ENCODE assay signal across 13 mouse cellular contexts in genomic region chr5:142477866-142478615, GRCm38 (mm10). TPM values are rescaled to one million over a fixed set of nuclear protein-coding genes. Genes with fewer than 3 reads are reported as not detected.
DNase-seq lines count a peak whose midpoint lies in the region; ATAC-seq and TF ChIP-seq lines count a peak whose summit lies in the region.
"Had no signal": no experiment of that assay in that cellular context is flagged by ENCODE, and none has a peak within 500 bp of the region (broad histone marks: within the 10 kb centered on the region; RNA-seq: fewer than 3 reads in every experiment).

No protein-coding gene starts in this region.

- no peak for TF ChIP-seq EP300 in stomach, postnatal 0 days (optimal IDR thresholded peaks at IDR 0.05)

- no peak overlapping the region for H3K27ac ChIP-seq in intestine, embryonic 15.5 days
- no peak overlapping the region for H3K27ac ChIP-seq in intestine, postnatal 0 days (ENCODE audit: low read depth, low read length)
- H3K27ac ChIP-seq in neural tube, embryonic 14.5 days (ENCODE audit: low read depth, low read length) = no peak overlapping the region
- H3K27ac ChIP-seq in stomach, postnatal 0 days (replicated peaks) = no peak overlapping the region

- H3K27me3 ChIP-seq in intestine, embryonic 15.5 days (replicated peaks) = no peaks in the 10 kb centered on the region
- H3K27me3 ChIP-seq in intestine, postnatal 0 days (replicated peaks; ENCODE audit: control insufficient read depth, insufficient read depth, low read length) = no peaks in the 10 kb centered on the region
- H3K27me3 ChIP-seq in neural tube, embryonic 14.5 days (ENCODE audit: control insufficient read depth, insufficient read depth, low read length) = no peaks in the 10 kb centered on the region
- H3K27me3 ChIP-seq in stomach, postnatal 0 days (ENCODE audit: control insufficient read depth, insufficient read depth, low read length) = no peaks in the 10 kb centered on the region
- H3K27me3 ChIP-seq: Patski had no signal

- peak; percentile 49 to 53 for DNase-seq in adrenal gland, postnatal 36 days
- DNase-seq in adrenal gland, postnatal 4 days (ENCODE audit: low spot score in 2 of 2) = no peak
- DNase-seq in neural tube, embryonic 10.5 days (ENCODE audit: extremely low spot score, low spot score) = no peak
- no peak for DNase-seq in stomach, postnatal 0 days (ENCODE audit: low spot score)

- TF ChIP-seq CTCF in intestine, postnatal 0 days (IDR thresholded peaks at IDR 0.05; ENCODE audit: low read depth) = no peak
- TF ChIP-seq CTCF in stomach, postnatal 0 days (IDR thresholded peaks at IDR 0.05; ENCODE audit: low read depth) = no peak

- ATAC-seq in intestine, embryonic 15.5 days = 0 out of 2 replicates have a peak, but pooled peaks have one; percentile 19
- no peak for ATAC-seq in intestine, postnatal 0 days
- ATAC-seq in neural tube, embryonic 14.5 days (ENCODE audit: low read depth) = no peak
- ATAC-seq in stomach, postnatal 0 days (ENCODE audit: low FRiP score, low TSS enrichment) = 0 out of 2 replicates have a peak, but pooled peaks have one; percentile 6
- no peak for ATAC-seq in monocyte, adult 5-6 weeks (replicated peaks; ENCODE audit: insufficient number of reproducible peaks, low FRiP score, low TSS enrichment, poor library complexity, severe bottlenecking)

- no peak overlapping the region for H3K9ac ChIP-seq in intestine, embryonic 15.5 days
- H3K9ac ChIP-seq in intestine, postnatal 0 days (ENCODE audit: low read depth, low read length) = no peak overlapping the region
- H3K9ac ChIP-seq in neural tube, embryonic 14.5 days (replicated peaks; ENCODE audit: low read depth, low read length) = 0 out of 2 replicates have a peak overlapping the region, but pooled peaks have one; percentile 21
- H3K9ac ChIP-seq in stomach, postnatal 0 days (ENCODE audit: low read length) = no peak overlapping the region

- no peaks in the 10 kb centered on the region for H3K9me3 ChIP-seq in intestine, embryonic 15.5 days
- H3K9me3 ChIP-seq in intestine, postnatal 0 days (ENCODE audit: control insufficient read depth) = no peaks in the 10 kb centered on the region
- no peaks in the 10 kb centered on the region for H3K9me3 ChIP-seq in neural tube, embryonic 14.5 days (ENCODE audit: control insufficient read depth, low read length)
- H3K9me3 ChIP-seq in stomach, postnatal 0 days (ENCODE audit: control insufficient read depth, low read length) = no peaks in the 10 kb centered on the region
- H3K9me3 ChIP-seq: embryonic facial prominence, embryonic 10.5 days; megakaryocyte, embryonic 14.5 days had no signal

- no peaks in the 10 kb centered on the region for H3K36me3 ChIP-seq in intestine, embryonic 15.5 days
- peaks cover 19% of the 10 kb centered on the region; the same call in 1 of the 2 replicates for H3K36me3 ChIP-seq in intestine, postnatal 0 days (ENCODE audit: control insufficient read depth, insufficient read depth)
- peaks cover 10% of the 10 kb centered on the region; the same call in 1 of the 2 replicates for H3K36me3 ChIP-seq in neural tube, embryonic 14.5 days (ENCODE audit: control insufficient read depth, insufficient read depth, low read length)
- H3K36me3 ChIP-seq in stomach, postnatal 0 days (ENCODE audit: control insufficient read depth, insufficient read depth, low read length) = no peaks in the 10 kb centered on the region

- no peak overlapping the region for H3K4me2 ChIP-seq in intestine, embryonic 15.5 days (replicated peaks)
- H3K4me2 ChIP-seq in intestine, postnatal 0 days (replicated peaks; ENCODE audit: low read depth) = no peak overlapping the region
- H3K4me2 ChIP-seq in neural tube, embryonic 14.5 days (ENCODE audit: low read depth, low read length) = no peak overlapping the region
- no peak overlapping the region for H3K4me2 ChIP-seq in stomach, postnatal 0 days (replicated peaks; ENCODE audit: low read depth)

- no peak overlapping the region for H3K4me3 ChIP-seq in intestine, embryonic 15.5 days (replicated peaks)
- no peak overlapping the region for H3K4me3 ChIP-seq in intestine, postnatal 0 days (ENCODE audit: low read depth, low read length)
- H3K4me3 ChIP-seq in neural tube, embryonic 14.5 days (ENCODE audit: low read depth, low read length) = no peak overlapping the region
- H3K4me3 ChIP-seq in stomach, postnatal 0 days (ENCODE audit: low read depth, low read length) = no peak overlapping the region
- H3K4me3 ChIP-seq: megakaryocyte, embryonic 14.5 days had no signal

- WGBS in intestine, embryonic 15.5 days = 90% methylated on average over 5 of the region's 5 CpGs
- 87% methylated on average over 5 of the region's 5 CpGs for WGBS in intestine, postnatal 0 days
- 82% methylated on average over 5 of the region's 5 CpGs for WGBS in neural tube, embryonic 14.5 days
- WGBS in stomach, postnatal 0 days = 80% methylated on average over 5 of the region's 5 CpGs

- H3K4me1 ChIP-seq in intestine, embryonic 15.5 days (replicated peaks) = peaks cover 9% of the 10 kb centered on the region; the same call in 1 of the 2 replicates
- H3K4me1 ChIP-seq in intestine, postnatal 0 days (replicated peaks; ENCODE audit: control insufficient read depth, insufficient read depth, low read length) = no peaks in the 10 kb centered on the region
- H3K4me1 ChIP-seq in neural tube, embryonic 14.5 days (ENCODE audit: control insufficient read depth, insufficient read depth, low read length) = no peaks in the 10 kb centered on the region; the same call in 1 of the 2 replicates
- H3K4me1 ChIP-seq in stomach, postnatal 0 days (replicated peaks; ENCODE audit: control insufficient read depth, insufficient read depth) = no peaks in the 10 kb centered on the region

RNA-seq across cellular contexts. Expression of gene Ap5z1, which starts 14.3 kb away (rescaled TPM):
- 10 to 100 TPM; 13.4 to 17.9 TPM for total RNA-seq in adrenal gland, postnatal 36 days (2021)
- total RNA-seq in adrenal gland, postnatal 4 days (2021) = 10 to 100 TPM; 22.2 to 24.6 TPM
- polyA plus RNA-seq in intestine, embryonic 15.5 days (2015; fragmentation: Nextera tagmentation; extraction: Ambion mirVana) = 12.0 and 13.6 TPM in 2 replicates
- polyA plus RNA-seq in intestine, postnatal 0 days (2015; fragmentation: Nextera tagmentation; extraction: Ambion mirVana) = 9.0 and 9.8 TPM in 2 replicates
- polyA plus RNA-seq in neural tube, embryonic 14.5 days (2014; fragmentation: Nextera tagmentation; extraction: Ambion mirVana) = 11.9 and 15.0 TPM in 2 replicates
- polyA plus RNA-seq in stomach, postnatal 0 days (2015; fragmentation: Nextera tagmentation; extraction: Ambion mirVana) = 4.2 and 5.0 TPM in 2 replicates
- total RNA-seq in monocyte, adult 5-6 weeks (2017) = 6.7 to 13.7 TPM (median 6.9 TPM) in 3 replicates

RNA-seq across cellular contexts. Expression of gene Papolb, which starts 51.8 kb away (rescaled TPM):
- total RNA-seq in adrenal gland, postnatal 36 days (2021) = under 1 TPM in 1 of 2 experiments, not detected in 1; 0.36 TPM
- under 1 TPM; 0.11 to 0.25 TPM for total RNA-seq in adrenal gland, postnatal 4 days (2021)
- polyA plus RNA-seq in intestine, embryonic 15.5 days (2015; fragmentation: Nextera tagmentation; extraction: Ambion mirVana) = 0.05 and 0.08 TPM in 2 replicates
- not detected in 2 replicates for polyA plus RNA-seq in intestine, postnatal 0 days (2015; fragmentation: Nextera tagmentation; extraction: Ambion mirVana)
- 0.24 and 0.66 TPM in 2 replicates for polyA plus RNA-seq in neural tube, embryonic 14.5 days (2014; fragmentation: Nextera tagmentation; extraction: Ambion mirVana)
- polyA plus RNA-seq in stomach, postnatal 0 days (2015; fragmentation: Nextera tagmentation; extraction: Ambion mirVana) = not detected in 2 replicates
- total RNA-seq in monocyte, adult 5-6 weeks (2017) = not detected in 3 replicates
- total RNA-seq: common myeloid progenitor, adult 5-6 weeks had no signal
- polyA plus RNA-seq: large intestine, adult 2 months had no signal

Comparison
In these comparisons a context has a peak if more than half of its experiments do, and no peak if none do; other contexts are left out.
1. DNase-seq: peak in adrenal gland, postnatal 36 days (2 of 2); none in adrenal gland, postnatal 4 days (0 of 2), neural tube, embryonic 10.5 days (single experiment) and stomach, postnatal 0 days (single experiment).
2. ATAC-seq: peak in intestine, embryonic 15.5 days (single experiment) and stomach, postnatal 0 days (single experiment); none in intestine, postnatal 0 days (single experiment), neural tube, embryonic 14.5 days (single experiment) and monocyte, adult 5-6 weeks (single experiment).